Mouse (Mus musculus) stomach, embryonic 14.5 days (tissue): ENCODE data around the gene Phb2. TPM values are rescaled to one million over a fixed set of nuclear protein-coding genes. Genes with fewer than 3 reads are reported as not detected.

Experiments
- ATAC-seq: fragments of 200-750 bp; cut with Nextera tagmentation; 2 replicates; pipeline ENCODE4 v1.8.0; 2017; ENCODE audit warnings: low read depth, moderate TSS enrichment; ENCODE audit not compliant: insufficient number of reproducible peaks, insufficient read depth, low FRiP score
- H3K27ac ChIP-seq: fragments of 300-500 bp; sonication (generic); 2 replicates; pipeline ENCODE4 v1.5.1; 2014; ENCODE audit warnings: mild to moderate bottlenecking, low read length, moderate library complexity, mixed read lengths
- H3K27me3 ChIP-seq: fragments of 300-500 bp; sonication (generic); 2 replicates; pipeline ENCODE4 v1.6.1; 2014; ENCODE audit warnings: low read length, control low read depth, mixed read lengths; ENCODE audit not compliant: control insufficient read depth, insufficient read depth
- H3K36me3 ChIP-seq: fragments of 300-500 bp; sonication (generic); 2 replicates; pipeline ENCODE4 v1.6.1; 2014; ENCODE audit warnings: mild to moderate bottlenecking, control low read depth, low read length, moderate library complexity, mixed read lengths; ENCODE audit not compliant: control insufficient read depth, insufficient read depth
- H3K4me1 ChIP-seq: fragments of 300-500 bp; sonication (generic); 2 replicates; pipeline ENCODE4 v1.6.1; 2014; ENCODE audit warnings: low read length, control low read depth, mixed read lengths; ENCODE audit not compliant: control insufficient read depth, insufficient read depth
- H3K4me2 ChIP-seq: fragments of 300-500 bp; sonication (generic); replicated peaks from 2 replicates; pipeline ENCODE4 v1.6.1; 2014; ENCODE audit warnings: low read depth, low read length, control low read depth
- H3K4me3 ChIP-seq: fragments of 300-500 bp; sonication (generic); 2 replicates; pipeline ENCODE4 v1.5.1; 2014; ENCODE audit warnings: low read depth, low read length, control low read depth
- H3K9ac ChIP-seq: fragments of 300-500 bp; sonication (generic); replicated peaks from 2 replicates; pipeline ENCODE4 v1.6.1; 2014; ENCODE audit warnings: low read depth, mild to moderate bottlenecking, control low read depth, low read length, moderate library complexity, mixed read lengths
- H3K9me3 ChIP-seq: fragments of 300-500 bp; sonication (generic); 2 replicates; pipeline ENCODE4 v1.6.1; 2016; ENCODE audit warnings: low read depth, low read length, control low read depth; ENCODE audit not compliant: control insufficient read depth
- WGBS: fragments of 180-500 bp; shearing (Covaris S2); extraction: QIAGEN DNeasy Blood & Tissue Kit; methylation state at CpG from one replicate; pipeline ENCODE4 v1.1.7; 2014; 5-methylcytosine and 5-hydroxymethylcytosine counted together
- polyA plus RNA-seq: library from polyadenylated mRNA; unstranded; fragments of >200 nt; fragmentation: Nextera tagmentation; extraction: Ambion mirVana; gene quantifications from 2 replicates; pipeline ENCODE4 v1.2.1, GENCODE M21; 2014

The Phb2 gene
- polyA plus RNA-seq, 1 experiment from 2014 or later: 290 TPM

DNA sequence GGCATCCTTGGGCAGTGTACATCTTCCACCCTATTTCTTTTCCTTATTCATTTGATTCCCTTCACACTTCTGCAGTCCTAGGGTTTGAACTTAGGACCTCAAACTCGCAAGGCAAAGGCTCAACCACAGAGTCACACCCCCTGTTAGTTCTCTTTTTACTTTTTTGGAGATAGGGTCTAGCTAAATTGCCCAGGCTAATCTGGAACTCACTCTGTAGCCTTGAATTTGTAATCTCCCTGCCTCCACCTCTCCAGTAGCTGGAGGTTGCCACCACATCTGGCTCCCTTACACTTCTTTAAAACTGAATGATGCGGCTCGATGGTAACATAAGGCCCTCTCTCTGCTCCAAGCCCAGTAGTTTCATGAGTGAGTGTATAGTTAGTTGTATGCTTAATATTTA is 22.3 kb downstream of the Phb2 start:
- H3K27ac ChIP-seq: no peak overlapping the region
- no peak overlapping the region for H3K4me3 ChIP-seq
- WGBS: 96% methylated on average over 3 of the region's 3 CpGs
- no peak for ATAC-seq
- H3K4me2 ChIP-seq: no peak overlapping the region
- H3K36me3 ChIP-seq: no peaks in the 10 kb centered on the region
- H3K9me3 ChIP-seq: no peaks in the 10 kb centered on the region
- no peak overlapping the region for H3K9ac ChIP-seq
- no peaks in the 10 kb centered on the region for H3K27me3 ChIP-seq
- H3K4me1 ChIP-seq: peaks cover 9% of the 10 kb centered on the region; the same call in 1 of the 2 replicates

DNA sequence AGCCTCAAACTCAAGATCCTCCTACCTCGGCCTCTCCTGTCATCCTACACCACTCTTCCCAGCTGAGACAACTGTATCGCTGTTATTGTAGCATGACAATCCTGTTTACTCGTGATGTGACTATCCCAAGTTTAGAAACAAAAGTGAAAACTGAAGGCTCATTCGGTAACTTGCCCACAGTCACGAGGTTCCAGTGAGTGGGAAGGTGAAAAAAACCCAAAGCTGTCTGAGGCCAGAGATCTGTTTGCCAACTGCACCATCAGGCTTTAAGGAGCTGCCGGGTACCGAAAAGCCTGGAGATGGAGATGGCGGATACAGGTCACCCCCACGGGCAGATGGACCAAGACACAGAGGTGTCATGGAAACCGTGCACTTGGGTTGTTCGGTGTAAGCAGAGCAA is 24.9 kb downstream of the Phb2 start:
- H3K9me3 ChIP-seq: no peaks in the 10 kb centered on the region
- 88% methylated on average over 11 of the region's 11 CpGs for WGBS
- no peak for ATAC-seq
- H3K27me3 ChIP-seq: no peaks in the 10 kb centered on the region
- no peaks in the 10 kb centered on the region for H3K36me3 ChIP-seq
- no peak overlapping the region for H3K27ac ChIP-seq
- peaks cover 14% of the 10 kb centered on the region; the same call in 1 of the 2 replicates for H3K4me1 ChIP-seq
- no peak overlapping the region for H3K4me3 ChIP-seq
- H3K4me2 ChIP-seq: no peak overlapping the region
- no peak overlapping the region for H3K9ac ChIP-seq

DNA sequence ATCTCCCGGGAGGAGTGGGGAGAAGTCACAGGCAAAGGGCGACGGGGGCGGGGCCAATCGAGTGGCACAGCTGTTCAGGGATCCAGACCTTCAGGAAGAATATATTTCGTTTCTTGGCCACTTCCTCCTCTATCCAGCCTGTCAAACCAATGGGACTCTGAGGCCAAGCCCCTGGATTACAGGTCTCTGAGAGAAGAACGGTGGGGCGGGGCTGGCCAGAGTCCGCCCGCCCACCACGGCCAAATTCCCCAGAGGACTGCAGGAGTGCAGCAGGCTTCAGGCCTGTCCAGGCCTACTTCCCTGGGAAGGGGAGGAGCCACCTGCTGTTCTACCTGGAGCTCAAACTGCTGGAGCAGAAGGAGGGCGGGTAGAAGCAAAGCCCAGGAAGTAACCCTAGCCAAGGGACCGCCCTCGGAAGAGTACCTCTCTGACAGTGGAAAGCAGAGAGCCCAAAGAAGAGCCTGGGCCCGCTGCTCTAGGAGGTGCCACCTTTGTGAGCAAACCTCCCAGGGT is 26.4 kb downstream of the Phb2 start, which contains the start of gene Ptpn6:
Gene Ptpn6 (minus strand): TSS at position 204 of the 513 bp plus-strand sequence.
- H3K27ac ChIP-seq: peak within 1 kb of the TSS; percentile 96; the same call in 1 of the 2 replicates
- no peaks in the 10 kb centered on the region for H3K27me3 ChIP-seq
- peak within 1 kb of the TSS; percentile 54; the same call in 1 of the 2 replicates for H3K4me2 ChIP-seq
- peaks cover 12% of the 10 kb centered on the region for H3K36me3 ChIP-seq
- no peaks in the 10 kb centered on the region for H3K9me3 ChIP-seq
- peaks cover 14% of the 10 kb centered on the region; the same call in 1 of the 2 replicates for H3K4me1 ChIP-seq
- WGBS: 19% methylated on average over 15 of the region's 15 CpGs
- H3K4me3 ChIP-seq: no peak within 1 kb of the TSS
- ATAC-seq: peak; percentile 78
- no peak within 1 kb of the TSS; the same call in 1 of the 2 replicates for H3K9ac ChIP-seq

DNA sequence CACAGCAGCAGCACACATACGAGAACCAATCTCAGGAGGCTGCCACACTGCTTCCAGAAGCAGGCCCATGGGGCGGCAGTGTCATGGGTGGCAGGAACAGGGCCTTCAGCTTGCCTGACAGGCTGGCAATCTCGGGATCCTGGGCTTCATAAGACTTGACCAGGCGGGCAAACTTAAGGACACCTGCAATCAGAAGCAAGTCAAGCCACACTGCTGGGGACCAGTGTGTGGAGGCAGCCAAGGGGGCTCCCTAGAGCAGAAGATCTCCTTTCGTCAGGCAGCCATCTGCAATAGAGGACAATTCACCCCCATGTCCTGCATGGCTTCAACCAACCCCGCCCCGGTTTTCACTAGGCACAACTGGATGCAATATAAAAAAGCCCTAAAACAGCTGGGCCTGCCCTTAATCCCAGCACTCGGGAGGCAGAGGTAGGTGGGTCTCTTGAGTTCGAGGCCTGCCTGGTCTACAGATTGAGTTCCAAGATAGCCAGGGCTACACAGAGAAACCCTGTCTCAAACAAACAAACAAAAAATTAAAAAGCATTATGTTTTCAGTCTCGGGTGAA is 27.2 kb downstream of the Phb2 start:
- Histone ChIP-seq H3K27ac (peak overlapping the region; percentile 96; the same call in 1 of the 2 replicates), H3K9me3 (no peaks in the 10 kb centered on the region), H3K4me3 (no peak overlapping the region), H3K27me3 (no peaks in the 10 kb centered on the region), H3K9ac (no peak overlapping the region; the same call in 1 of the 2 replicates), H3K36me3 (peaks cover 19% of the 10 kb centered on the region), H3K4me1 (peaks cover 14% of the 10 kb centered on the region; the same call in 1 of the 2 replicates), H3K4me2 (peak overlapping the region; percentile 54; the same call in 1 of the 2 replicates)
- no peak for ATAC-seq
- WGBS: 80% methylated on average over 10 of the region's 10 CpGs

DNA sequence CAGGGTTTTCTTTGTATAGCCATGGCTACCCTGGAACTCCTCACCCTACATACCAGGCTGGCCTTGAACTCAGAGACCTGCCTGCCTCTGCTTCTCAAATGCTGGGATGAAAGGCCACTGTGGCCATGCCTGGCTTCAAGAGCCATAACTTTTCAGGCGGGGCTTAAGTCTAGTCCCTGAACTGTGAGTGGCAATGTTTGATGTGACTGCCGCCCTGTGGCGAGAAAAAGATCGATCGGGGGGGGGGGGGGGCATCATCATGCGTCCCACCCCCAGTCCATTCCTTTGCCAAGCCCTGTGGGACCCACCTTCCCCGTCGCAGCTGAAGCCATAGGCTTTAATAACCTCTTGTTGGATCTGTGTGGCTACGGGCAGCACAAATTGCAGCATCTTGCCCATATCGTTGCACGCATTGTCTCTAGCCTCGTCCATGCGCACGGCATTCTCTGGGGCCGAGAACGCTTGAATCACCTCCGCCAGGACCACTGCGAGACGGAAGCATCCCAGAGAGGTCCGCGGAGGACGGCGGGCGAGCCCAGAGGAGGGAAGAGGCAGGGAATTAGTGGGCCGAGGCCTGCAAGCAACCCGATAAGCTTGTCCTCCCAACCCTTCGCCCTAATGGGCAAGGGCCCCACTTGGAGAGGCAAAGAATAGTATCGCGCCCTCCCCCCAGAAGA is 28.2 kb downstream of the Phb2 start:
- H3K4me3 ChIP-seq: peak overlapping the region; percentile 41
- H3K4me1 ChIP-seq: peaks cover 14% of the 10 kb centered on the region; the same call in 1 of the 2 replicates
- H3K4me2 ChIP-seq: peak overlapping the region; percentile 54
- H3K36me3 ChIP-seq: peaks cover 28% of the 10 kb centered on the region
- peak overlapping the region; percentile 53 for H3K9ac ChIP-seq
- 1% methylated on average over 27 of the region's 29 CpGs for WGBS
- H3K27me3 ChIP-seq: no peaks in the 10 kb centered on the region
- ATAC-seq: peak; percentile 3; the same call in 1 of the 2 replicates
- no peaks in the 10 kb centered on the region for H3K9me3 ChIP-seq
- H3K27ac ChIP-seq: peak overlapping the region; percentile 96

DNA sequence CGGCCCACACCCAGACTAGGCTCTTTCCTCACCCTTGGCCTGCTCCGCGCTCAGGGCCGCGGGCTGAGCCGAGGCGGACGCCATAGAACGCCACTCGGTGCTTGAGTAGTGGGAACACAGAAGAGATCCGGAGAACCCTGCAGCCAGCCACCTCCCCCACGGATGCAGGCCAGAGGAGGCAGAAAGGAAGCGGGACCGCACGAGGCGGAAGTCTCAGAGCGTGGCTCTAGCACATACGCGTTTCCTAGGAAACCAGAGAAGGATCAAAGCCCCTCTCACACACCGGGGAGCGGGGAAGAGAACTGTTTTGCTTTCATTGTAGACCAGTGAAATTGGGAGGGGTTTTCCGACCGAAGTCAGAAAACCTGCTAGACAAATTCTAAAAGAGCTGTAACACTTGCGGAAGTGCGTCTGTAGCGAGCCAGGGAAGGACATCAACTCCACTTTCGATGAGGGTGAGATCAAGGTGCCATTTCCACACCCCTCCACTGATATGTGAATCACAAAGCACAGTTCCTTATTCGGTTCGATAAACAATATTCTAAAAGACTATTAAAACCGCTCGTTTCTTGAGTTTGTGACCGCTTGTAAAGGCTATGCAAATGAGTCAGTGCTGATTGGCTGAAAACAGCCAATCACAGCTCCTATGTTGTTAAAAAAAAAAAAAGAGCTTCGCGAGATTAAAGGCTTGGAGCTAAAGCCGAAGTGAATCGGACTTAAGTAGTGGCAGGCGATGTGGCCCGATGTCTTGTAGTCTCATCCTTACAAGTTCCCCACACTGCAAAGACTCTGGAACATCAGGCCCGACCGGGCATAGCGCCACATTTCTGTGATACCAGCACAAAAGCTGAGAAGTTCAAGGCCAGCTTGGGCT is 29.0 kb downstream of the Phb2 start, which contains the start of gene Grcc10:
Gene Grcc10 (minus strand): TSS at position 487 of the 874 bp plus-strand sequence.
- WGBS: under 1% methylated on average over 41 of the region's 41 CpGs
- H3K4me2 ChIP-seq: peak within 1 kb of the TSS; percentile 54
- no peaks in the 10 kb centered on the region for H3K9me3 ChIP-seq
- H3K9ac ChIP-seq: peak within 1 kb of the TSS; percentile 53
- peaks cover 16% of the 10 kb centered on the region for H3K4me1 ChIP-seq
- peak within 1 kb of the TSS; percentile 96 for H3K27ac ChIP-seq
- H3K4me3 ChIP-seq: peak within 1 kb of the TSS; percentile 41
- peak; percentile 77 for ATAC-seq
- peaks cover 28% of the 10 kb centered on the region for H3K36me3 ChIP-seq
- H3K27me3 ChIP-seq: no peaks in the 10 kb centered on the region

DNA sequence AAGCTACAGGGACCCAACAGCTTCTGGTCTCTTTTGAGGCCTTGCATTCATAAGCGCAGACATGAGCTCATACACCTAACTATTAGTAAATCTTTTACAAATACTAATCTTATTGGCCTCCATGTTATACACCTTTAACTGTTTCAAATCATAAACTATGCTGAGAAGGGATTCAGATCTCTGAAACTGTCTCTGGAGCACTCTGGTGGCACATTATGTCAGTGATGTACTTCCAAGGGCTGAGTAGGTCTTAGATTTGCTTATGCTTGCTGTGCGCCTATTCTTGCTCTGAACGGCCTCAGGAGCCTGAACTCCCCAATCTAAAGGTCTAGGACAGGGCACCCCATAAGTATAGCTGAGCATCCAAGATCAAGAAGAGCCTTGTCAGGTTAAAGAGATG is 29.7 kb downstream of the Phb2 start:
- Histone ChIP-seq H3K4me3 (peak overlapping the region; percentile 41), H3K9me3 (no peaks in the 10 kb centered on the region), H3K9ac (no peak overlapping the region; the same call in 1 of the 2 replicates), H3K27ac (peak overlapping the region; percentile 96), H3K36me3 (peaks cover 31% of the 10 kb centered on the region), H3K4me2 (peak overlapping the region; percentile 54), H3K4me1 (peaks cover 23% of the 10 kb centered on the region), H3K27me3 (no peaks in the 10 kb centered on the region)
- no peak for ATAC-seq
- 69% methylated on average over 3 of the region's 3 CpGs for WGBS
